Mouse (Mus musculus): ENCODE measurements around the gene Iqcf1. TPM values are rescaled to one million over a fixed set of nuclear protein-coding genes. Genes with fewer than 3 reads are reported as not detected.

The Iqcf1 gene
- polyA plus RNA-seq (2017; shearing (Covaris generic)): not detected

DNA sequence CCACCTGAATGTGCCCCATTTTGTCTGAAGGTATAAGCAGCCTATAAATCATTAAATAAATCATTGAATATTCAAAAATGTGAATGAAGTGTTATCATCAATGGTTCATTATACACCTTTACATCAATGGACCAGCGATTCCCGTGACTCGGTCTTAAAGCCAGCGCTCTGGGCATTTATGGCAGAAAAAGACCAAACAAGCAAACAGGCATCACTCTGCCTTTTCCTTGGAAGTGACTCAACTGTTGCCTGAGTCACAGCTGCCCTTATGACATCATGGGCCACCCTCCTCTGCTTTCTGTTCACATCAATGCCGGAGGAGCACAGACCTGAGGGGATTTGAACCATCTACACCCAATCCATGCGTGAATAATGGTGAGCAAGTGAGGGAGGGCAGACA, at the start of gene Iqcf1:
TSS of gene Iqcf1 (plus strand) at position 301 of the 400 bp plus-strand sequence.

DNA sequence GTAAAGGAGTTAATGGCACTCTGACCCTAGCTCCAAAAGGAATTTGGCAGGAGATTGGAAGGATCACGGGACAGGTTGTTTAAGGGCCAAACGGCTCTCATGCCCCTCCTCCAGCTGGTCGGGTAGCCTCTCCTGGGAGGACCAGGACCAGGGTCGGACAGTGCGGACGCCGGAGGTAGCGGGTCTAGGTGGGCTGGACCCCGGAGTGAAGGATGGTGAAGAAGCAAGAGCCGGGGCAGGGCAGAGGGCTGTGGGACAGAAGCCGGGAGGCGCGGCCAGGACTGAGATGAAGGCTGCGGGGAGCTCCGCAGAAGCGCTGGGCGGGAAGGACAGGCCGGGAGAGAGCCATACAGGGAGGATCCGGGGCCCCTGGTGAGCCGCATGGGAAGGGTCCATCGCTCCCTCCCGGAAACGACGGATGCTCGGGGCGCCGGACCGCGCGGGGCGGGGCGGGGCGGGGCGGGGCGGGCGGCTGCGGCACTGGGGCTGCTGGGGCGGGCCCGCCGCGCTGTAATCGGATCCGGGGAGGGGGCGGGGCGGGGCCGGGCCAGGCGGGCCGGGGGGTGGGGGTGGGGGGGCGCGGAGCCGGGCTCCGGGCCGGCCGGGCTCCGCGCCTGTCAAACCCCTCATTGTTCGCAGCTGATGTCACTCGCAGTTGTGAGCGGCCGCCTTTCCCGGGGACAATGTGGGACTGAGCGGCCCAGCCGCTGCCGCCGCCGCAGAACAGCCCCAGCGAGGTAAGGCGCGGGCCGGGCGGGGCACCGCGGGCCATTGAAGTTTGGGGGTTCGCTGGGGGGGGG, 46.3 kb upstream of the Iqcf1 start, which contains the start of gene Pcbp4:
TSS of gene Pcbp4 (plus strand) at position 21 of the 800 bp plus-strand sequence.

DNA sequence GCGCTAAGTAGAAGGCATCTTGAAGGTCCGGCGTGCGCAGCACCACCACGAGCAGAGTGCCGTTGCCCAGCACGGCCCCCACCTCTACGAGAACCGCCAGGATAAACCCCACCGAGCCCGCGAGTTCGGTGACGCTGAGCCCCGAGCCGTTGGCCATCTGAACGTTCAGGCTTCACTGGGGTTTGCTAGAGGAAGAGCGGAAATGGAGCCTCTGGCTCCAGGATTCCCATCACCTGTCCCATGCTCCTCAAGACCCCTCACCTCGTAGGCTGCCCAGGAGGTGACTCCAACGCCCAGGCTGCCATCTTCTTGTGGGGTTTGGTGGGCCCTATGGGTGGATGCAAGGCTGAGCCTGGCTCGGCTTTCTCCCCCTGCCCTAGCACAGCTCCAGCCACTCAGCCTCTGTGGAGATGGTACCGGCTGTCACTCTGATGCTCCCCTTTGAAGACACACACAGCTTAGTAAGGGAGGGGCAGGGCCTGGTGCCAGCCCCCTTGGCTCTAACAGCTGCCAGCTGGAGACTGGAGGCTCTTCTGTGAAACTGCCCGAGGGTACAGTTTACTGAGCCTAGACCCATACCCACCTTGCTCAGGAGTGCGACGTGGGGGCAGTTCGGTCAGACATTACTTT, 34.1 kb upstream of the Iqcf1 start, which contains the start of gene Gpr62:
TSS of gene Gpr62 (minus strand) at position 368 of the 630 bp plus-strand sequence.

DNA sequence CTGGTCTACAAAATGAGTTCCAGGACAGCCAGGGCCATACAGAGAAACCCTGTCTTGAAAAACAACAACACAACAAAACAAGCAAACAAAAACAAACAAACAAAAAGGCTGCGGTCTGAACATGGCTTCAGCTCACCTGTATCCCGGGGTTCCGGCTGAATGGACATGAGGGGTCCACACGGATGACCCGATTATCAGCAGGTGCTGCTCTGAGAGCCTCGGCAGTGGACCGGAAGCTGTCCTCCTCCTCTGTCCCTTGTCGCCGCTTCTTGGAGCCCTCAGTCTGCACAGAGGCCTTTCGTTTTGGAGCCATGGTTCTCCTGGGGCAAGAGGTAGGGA, 24.1 kb upstream of the Iqcf1 start, which contains the start of gene Rrp9:
TSS of gene Rrp9 (plus strand) at position 301 of the 339 bp plus-strand sequence.

DNA sequence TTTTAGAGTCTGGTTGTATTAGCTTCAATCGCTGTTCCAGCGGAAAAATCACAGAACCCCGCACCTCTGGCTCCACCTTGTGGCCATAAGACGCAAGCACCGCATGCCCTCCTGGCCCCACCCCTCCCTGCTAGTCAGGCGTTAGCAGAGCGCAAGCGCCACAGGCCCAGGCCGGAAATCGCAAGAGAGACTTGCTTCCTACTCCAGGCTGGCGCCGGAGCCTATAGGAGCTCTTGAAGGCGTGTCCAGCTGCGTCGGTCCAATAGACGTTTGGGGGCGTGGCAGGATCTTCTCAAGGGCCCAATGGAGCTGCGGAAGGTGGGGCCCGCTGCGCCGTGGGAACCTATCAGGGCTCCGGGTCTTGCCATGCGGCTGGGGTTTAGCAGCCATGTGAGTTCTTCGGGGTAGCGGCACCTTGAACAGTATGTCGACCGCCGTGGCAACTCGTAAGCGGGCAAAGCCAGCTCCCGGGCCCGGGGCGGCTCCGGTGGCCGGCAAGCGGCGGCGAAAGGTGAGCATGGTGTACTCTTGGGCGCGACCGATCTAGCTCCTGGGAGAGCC, 22.8 kb upstream of the Iqcf1 start, which contains the start of gene Parp3:
TSS of gene Parp3 (minus strand) at position 26 of the 561 bp plus-strand sequence.

DNA sequence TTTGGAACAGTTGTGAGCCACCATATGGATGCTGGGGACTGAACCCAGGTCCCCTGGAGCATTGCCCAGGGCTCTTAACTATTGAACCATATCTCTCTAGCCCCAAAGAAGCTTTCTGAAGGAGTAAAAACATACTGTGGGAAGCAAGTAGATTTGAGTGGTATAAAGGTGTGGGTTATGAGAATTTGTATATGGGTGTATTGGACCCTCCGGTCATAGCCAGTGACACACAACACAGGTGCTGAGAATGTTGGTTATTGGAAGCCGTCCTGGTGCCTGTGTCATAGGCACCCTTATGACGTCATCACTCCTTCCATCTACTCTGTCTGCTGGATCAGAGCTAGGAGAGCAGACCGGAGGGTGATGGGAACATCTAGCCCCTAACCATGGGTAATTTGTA, 14.5 kb downstream of the Iqcf1 start, which contains the start of gene Iqcf5:
TSS of gene Iqcf5 (plus strand) at position 301 of the 400 bp plus-strand sequence.

Other genes starting within 250 kb of the Iqcf1 start
- 4.0 TPM for gene Poc1a, start 218.9 kb upstream of the Iqcf1 start, polyA plus RNA-seq (2017; shearing (Covaris generic))
- 23.5 TPM for gene Dusp7, start 131.3 kb upstream of the Iqcf1 start, polyA plus RNA-seq (2017; shearing (Covaris generic))
- 676 TPM for gene Rpl29, start 70.5 kb upstream of the Iqcf1 start, polyA plus RNA-seq (2017; shearing (Covaris generic))
- gene Acy1, start 61.6 kb upstream of the Iqcf1 start, polyA plus RNA-seq (2017; shearing (Covaris generic)): 21.0 TPM
- gene Abhd14b, start 52.5 kb upstream of the Iqcf1 start, polyA plus RNA-seq (2017; shearing (Covaris generic)): 6.1 TPM
- gene Abhd14a, start 52.3 kb upstream of the Iqcf1 start, polyA plus RNA-seq (2017; shearing (Covaris generic)): 17.2 TPM
- gene Pcbp4, start 46.7 kb upstream of the Iqcf1 start, polyA plus RNA-seq (2017; shearing (Covaris generic)): 11.5 TPM
- not detected for gene Gpr62, start 34.0 kb upstream of the Iqcf1 start, polyA plus RNA-seq (2017; shearing (Covaris generic))
- 59.8 TPM for gene Rrp9, start 24.0 kb upstream of the Iqcf1 start, polyA plus RNA-seq (2017; shearing (Covaris generic))
- gene Parp3, start 23.0 kb upstream of the Iqcf1 start, polyA plus RNA-seq (2017; shearing (Covaris generic)): 41.7 TPM
- gene Iqcf5, start 14.6 kb downstream of the Iqcf1 start, polyA plus RNA-seq (2017; shearing (Covaris generic)): not detected
- not detected for gene Iqcf3, start 61.7 kb downstream of the Iqcf1 start, polyA plus RNA-seq (2017; shearing (Covaris generic))
- not detected for gene Iqcf4, start 71.0 kb downstream of the Iqcf1 start, polyA plus RNA-seq (2017; shearing (Covaris generic))
- gene Iqcf6, start 126.6 kb downstream of the Iqcf1 start, polyA plus RNA-seq (2017; shearing (Covaris generic)): not detected
- gene Grm2, start 156.1 kb downstream of the Iqcf1 start, polyA plus RNA-seq (2017; shearing (Covaris generic)): not detected
- 43.8 TPM for gene Tex264, start 186.0 kb downstream of the Iqcf1 start, polyA plus RNA-seq (2017; shearing (Covaris generic))

Data from effector memory CD4-positive, alpha-beta T cell, adult 5 months (primary cell).